Mouse (Mus musculus) embryonic fibroblast, embryonic 13.5 days (primary cell): ENCODE measurements around the gene Itgad.

Experiments
- CTCF ChIP-seq: IDR thresholded peaks from 2 replicates; pipeline ENCODE4 v1.5.1; 2011; ENCODE audit warnings: mild to moderate bottlenecking, control low read depth, low read length, moderate library complexity, borderline replicate concordance; ENCODE audit not compliant: insufficient read depth
- POLR2A ChIP-seq: IDR thresholded peaks from 2 replicates; pipeline ENCODE4 v1.6.1; 2011; ENCODE audit warnings: low read depth, mild to moderate bottlenecking, control low read depth, low read length, moderate library complexity

- no peak for TF ChIP-seq CTCF
- no peak for TF ChIP-seq POLR2A
Observed at GRCm38 (mm10) chr7:128169996-128170395, 15.8 kb downstream of the Itgad start.
